Mouse (Mus musculus): Measurements from ENCODE around the gene Vstm5.

- TF ChIP-seq CTCF (IDR thresholded peaks at IDR 0.05; ENCODE audit: low read depth) (no peak), EP300 (IDR thresholded peaks at IDR 0.05; ENCODE audit: low read depth) (no peak)
These were observed 64.0 kb downstream of the Vstm5 start for GRCm38 (mm10) chr9:15302881-15303280.
